Mouse (Mus musculus) neural tube, embryonic 11.5 days (tissue): ENCODE measurements around the gene Gm20671. TPM values are rescaled to one million over a fixed set of nuclear protein-coding genes. Genes with fewer than 3 reads are reported as not detected.
"Not testable (repeated sequence)": the region's sequence is repeated elsewhere in the genome, so short reads cannot be mapped to it uniquely, and the experiment has no call there.

Source experiments
- ATAC-seq: fragments of 200-750 bp; cut with Nextera tagmentation; 2 replicates; pipeline ENCODE4 v1.8.0; 2017; ENCODE audit warnings: moderate number of reproducible peaks, mild to moderate bottlenecking, moderate TSS enrichment, moderate library complexity; ENCODE audit not compliant: insufficient read depth, low FRiP score, low TSS enrichment
- DNase-seq: peaks from one replicate; pipeline ENCODE4 v3.0.0-alpha.2; 2015; ENCODE audit warnings: low spot score
- H3K27ac ChIP-seq: fragments of 300-500 bp; sonication (generic); 2 replicates; pipeline ENCODE4 v1.5.1; 2014; ENCODE audit warnings: low read depth, mild to moderate bottlenecking, low read length
- H3K27me3 ChIP-seq: fragments of 300-500 bp; sonication (generic); 2 replicates; pipeline ENCODE4 v1.6.1; 2014; ENCODE audit warnings: mild to moderate bottlenecking, low read length, mixed read lengths; ENCODE audit not compliant: control insufficient read depth, insufficient read depth
- H3K36me3 ChIP-seq: fragments of 300-500 bp; sonication (generic); 2 replicates; pipeline ENCODE4 v1.6.1; 2014; ENCODE audit warnings: mild to moderate bottlenecking, low read length, moderate library complexity, mixed read lengths; ENCODE audit not compliant: control insufficient read depth, insufficient read depth
- H3K4me1 ChIP-seq: fragments of 300-500 bp; sonication (generic); 2 replicates; pipeline ENCODE4 v1.6.1; 2014; ENCODE audit warnings: low read length, mixed read lengths; ENCODE audit not compliant: control insufficient read depth, insufficient read depth
- H3K4me2 ChIP-seq: fragments of 300-500 bp; sonication (generic); 2 replicates; pipeline ENCODE4 v1.6.1; 2014; ENCODE audit warnings: low read depth, mild to moderate bottlenecking, moderate library complexity
- H3K4me3 ChIP-seq: fragments of 300-500 bp; sonication (generic); 2 replicates; pipeline ENCODE4 v1.5.1; 2014; ENCODE audit warnings: low read depth, low read length
- H3K9ac ChIP-seq: fragments of 300-500 bp; sonication (generic); 2 replicates; pipeline ENCODE4 v1.6.1; 2014; ENCODE audit warnings: mild to moderate bottlenecking, low read length
- H3K9me3 ChIP-seq: fragments of 300-500 bp; sonication (generic); 2 replicates; pipeline ENCODE4 v1.6.1; 2016; ENCODE audit warnings: low read length; ENCODE audit not compliant: control insufficient read depth
- WGBS: fragments of 180-500 bp; shearing (Covaris S2); extraction: QIAGEN DNeasy Blood & Tissue Kit; methylation state at CpG from one replicate; pipeline ENCODE4 v1.1.7; 2014; 5-methylcytosine and 5-hydroxymethylcytosine counted together
- polyA plus RNA-seq: library from polyadenylated mRNA; unstranded; fragments of >200 nt; fragmentation: Nextera tagmentation; extraction: Ambion mirVana; gene quantifications from 2 replicates; pipeline ENCODE4 v1.2.1, GENCODE M21; 2014

Gene Gm20671
- polyA plus RNA-seq, 1 experiment from 2014 or later = not detected

- not testable (repeated sequence) for DNase-seq, H3K4me1 ChIP-seq, H3K9ac ChIP-seq, H3K4me2 ChIP-seq, H3K9me3 ChIP-seq, ATAC-seq, H3K27me3 ChIP-seq, H3K36me3 ChIP-seq, H3K27ac ChIP-seq, H3K4me3 ChIP-seq
- WGBS = 91% methylated on average over 1 of the region's 1 CpGs
Measured at GRCm38 (mm10) chr5:32828766-32829165, 1.9 kb upstream of the Gm20671 start.

- H3K4me2 ChIP-seq = no peak overlapping the region
- no peak overlapping the region for H3K4me3 ChIP-seq
- H3K9ac ChIP-seq = no peak overlapping the region
- no peaks in the 10 kb centered on the region for H3K27me3 ChIP-seq
- ATAC-seq (no peak), DNase-seq (no peak)
- H3K36me3 ChIP-seq = peaks cover 3% of the 10 kb centered on the region; the same call in 1 of the 2 replicates
- no peaks in the 10 kb centered on the region for H3K4me1 ChIP-seq
- H3K27ac ChIP-seq = no peak overlapping the region
- WGBS = 92% methylated on average over 8 of the region's 8 CpGs
- no peaks in the 10 kb centered on the region for H3K9me3 ChIP-seq
Measured at GRCm38 (mm10) chr5:32820471-32820870, 6.4 kb downstream of the Gm20671 start.

GRCm38 (mm10) chr5:32815396-32815795, 11.5 kb downstream of the Gm20671 start:
- no peaks in the 10 kb centered on the region for H3K27me3 ChIP-seq
- H3K4me2 ChIP-seq = no peak overlapping the region
- H3K36me3 ChIP-seq = peaks cover 2% of the 10 kb centered on the region; the same call in 1 of the 2 replicates
- H3K27ac ChIP-seq = no peak overlapping the region
- 94% methylated on average over 4 of the region's 4 CpGs for WGBS
- no peaks in the 10 kb centered on the region for H3K9me3 ChIP-seq
- no peaks in the 10 kb centered on the region for H3K4me1 ChIP-seq
- DNase-seq (no peak), ATAC-seq (no peak)
- H3K4me3 ChIP-seq = no peak overlapping the region
- no peak overlapping the region for H3K9ac ChIP-seq

GRCm38 (mm10) chr5:32786454-32786853, 40.5 kb downstream of the Gm20671 start:
- not testable (repeated sequence) for ATAC-seq, H3K9me3 ChIP-seq, H3K9ac ChIP-seq, DNase-seq, H3K27me3 ChIP-seq, H3K4me1 ChIP-seq, H3K36me3 ChIP-seq, H3K4me2 ChIP-seq, H3K27ac ChIP-seq, H3K4me3 ChIP-seq
- 77% methylated on average over 1 of the region's 1 CpGs for WGBS

GRCm38 (mm10) chr5:32785313-32785915, 41.5 kb downstream of the Gm20671 start, which contains the start of gene Pisd:
Gene Pisd (minus strand): TSS chr5:32785646.
- Histone ChIP-seq H3K4me3 (peak within 1 kb of the TSS; percentile 92), H3K36me3 (no peaks in the 10 kb centered on the region), H3K9me3 (no peaks in the 10 kb centered on the region), H3K9ac (peak within 1 kb of the TSS; percentile 75), H3K4me2 (peak within 1 kb of the TSS; percentile 83), H3K27ac (peak within 1 kb of the TSS; percentile 39; the same call in 1 of the 2 replicates), H3K27me3 (no peaks in the 10 kb centered on the region), H3K4me1 (peaks cover 5% of the 10 kb centered on the region)
- under 1% methylated on average over 52 of the region's 52 CpGs for WGBS
- DNase-seq (peak; percentile 95), ATAC-seq (peak; percentile 99)

- Histone ChIP-seq H3K27me3 (no peaks in the 10 kb centered on the region), H3K36me3 (no peaks in the 10 kb centered on the region), H3K4me1 (peaks cover 5% of the 10 kb centered on the region), H3K9ac (peak overlapping the region; percentile 75), H3K9me3 (no peaks in the 10 kb centered on the region), H3K4me3 (peak overlapping the region; percentile 92), H3K4me2 (peak overlapping the region; percentile 83), H3K27ac (no peak overlapping the region)
- DNase-seq (no peak), ATAC-seq (no peak)
- WGBS = 27% methylated on average over 5 of the region's 5 CpGs
Measured at GRCm38 (mm10) chr5:32784726-32785125, 42.2 kb downstream of the Gm20671 start.

GRCm38 (mm10) chr5:32781596-32781995, 45.3 kb downstream of the Gm20671 start:
- ATAC-seq (no peak), DNase-seq (no peak)
- no peaks in the 10 kb centered on the region for H3K27me3 ChIP-seq
- H3K36me3 ChIP-seq = no peaks in the 10 kb centered on the region
- no peak overlapping the region for H3K9ac ChIP-seq
- H3K4me1 ChIP-seq = peaks cover 5% of the 10 kb centered on the region
- H3K4me3 ChIP-seq = no peak overlapping the region
- no peak overlapping the region for H3K4me2 ChIP-seq
- WGBS = 97% methylated on average over 5 of the region's 5 CpGs
- no peak overlapping the region for H3K27ac ChIP-seq
- H3K9me3 ChIP-seq = no peaks in the 10 kb centered on the region

- ATAC-seq = no peak
- DNase-seq = no peak
- Histone ChIP-seq H3K4me3 (no peak overlapping the region), H3K36me3 (no peaks in the 10 kb centered on the region), H3K9ac (no peak overlapping the region), H3K27me3 (no peaks in the 10 kb centered on the region), H3K9me3 (no peaks in the 10 kb centered on the region), H3K4me2 (no peak overlapping the region), H3K27ac (no peak overlapping the region), H3K4me1 (no peaks in the 10 kb centered on the region)
- 87% methylated on average over 3 of the region's 3 CpGs for WGBS
Measured at GRCm38 (mm10) chr5:32778168-32778567, 48.7 kb downstream of the Gm20671 start.

GRCm38 (mm10) chr5:32772361-32772760, 54.5 kb downstream of the Gm20671 start:
- Histone ChIP-seq H3K27me3 (no peaks in the 10 kb centered on the region), H3K4me1 (no peaks in the 10 kb centered on the region), H3K9ac (no peak overlapping the region), H3K4me3 (no peak overlapping the region), H3K27ac (no peak overlapping the region), H3K36me3 (no peaks in the 10 kb centered on the region), H3K4me2 (no peak overlapping the region), H3K9me3 (no peaks in the 10 kb centered on the region)
- 88% methylated on average over 2 of the region's 2 CpGs for WGBS
- DNase-seq (no peak), ATAC-seq (no peak)
